Mouse (Mus musculus): ENCODE results near the gene Cacna1i. TPM values are rescaled to one million over a fixed set of nuclear protein-coding genes. Genes with fewer than 3 reads are reported as not detected.

The Cacna1i gene
- polyA plus RNA-seq, 1 experiment from 2014 or later: not detected

DNA sequence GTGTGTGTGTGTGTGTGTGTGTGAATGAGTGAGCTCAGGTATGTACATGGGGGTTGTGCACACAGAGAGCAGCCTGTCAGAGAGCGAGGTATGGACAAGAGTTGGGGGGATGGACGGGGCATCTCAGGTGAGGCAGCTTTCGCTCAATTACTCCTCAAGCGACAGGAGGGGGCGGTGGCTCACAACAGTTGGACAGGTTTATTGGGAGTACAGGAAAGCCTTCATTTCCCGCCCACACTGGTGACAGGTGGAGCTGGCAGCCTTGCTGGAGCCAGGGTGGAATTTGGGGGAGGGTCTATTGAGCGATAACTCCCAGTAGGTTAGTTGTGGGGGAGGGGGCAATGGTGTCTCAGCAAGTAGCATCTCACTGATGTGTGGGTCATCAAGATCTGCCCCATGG lies 48.2 kb downstream of the Cacna1i start:
- peak; percentile 35; the same call in 1 of the 2 replicates for TF ChIP-seq CTCF (IDR thresholded peaks at IDR 0.05; ENCODE audit: low read depth)
- ATAC-seq (replicated peaks; ENCODE audit: low FRiP score, low read depth): no peak
- Histone ChIP-seq H3K4me1 (replicated peaks; ENCODE audit: insufficient read depth, low read length) (no peaks in the 10 kb centered on the region), H3K9me3 (replicated peaks; ENCODE audit: low read length) (no peaks in the 10 kb centered on the region), H3K4me3 (replicated peaks; ENCODE audit: low read depth, low read length) (no peak overlapping the region), H3K9ac (ENCODE audit: low read depth, low read length) (no peak overlapping the region), H3K27me3 (ENCODE audit: insufficient read depth, low read length) (no peaks in the 10 kb centered on the region), H3K36me3 (ENCODE audit: insufficient read depth, low read length) (no peaks in the 10 kb centered on the region), H3K27ac (no peak overlapping the region), H3K4me2 (ENCODE audit: low read length) (no peak overlapping the region)
- WGBS: 41% methylated on average over 7 of the region's 7 CpGs
- DNase-seq (ENCODE audit: low spot score): no peak

DNA sequence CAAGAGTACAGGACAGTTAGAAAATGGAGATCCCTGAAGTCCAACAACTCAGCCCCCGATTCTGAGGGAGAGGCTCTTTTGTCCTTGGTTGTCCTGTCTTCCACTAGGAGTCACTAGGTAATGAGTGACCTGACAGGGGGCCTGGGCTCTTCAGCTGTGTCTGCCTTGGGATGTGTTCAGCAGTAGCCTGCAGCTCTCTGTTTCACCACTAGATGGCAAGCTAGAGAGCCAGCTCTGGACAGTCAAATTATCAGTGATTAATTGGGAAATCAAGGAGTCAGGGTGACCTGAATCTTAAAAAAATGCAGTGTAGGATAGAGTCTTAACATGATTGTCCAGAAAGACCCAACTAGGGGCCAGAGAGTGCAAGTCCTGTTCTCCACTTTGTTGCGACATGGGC lies 53.3 kb downstream of the Cacna1i start:
- H3K4me3 ChIP-seq (replicated peaks; ENCODE audit: low read depth, low read length): no peak overlapping the region
- no peak overlapping the region for H3K27ac ChIP-seq
- TF ChIP-seq CTCF (IDR thresholded peaks at IDR 0.05; ENCODE audit: low read depth): peak; percentile 85
- WGBS: 81% methylated on average over 2 of the region's 2 CpGs
- H3K9ac ChIP-seq (ENCODE audit: low read depth, low read length): no peak overlapping the region
- H3K27me3 ChIP-seq (ENCODE audit: insufficient read depth, low read length): no peaks in the 10 kb centered on the region
- no peak overlapping the region for H3K4me2 ChIP-seq (ENCODE audit: low read length)
- H3K4me1 ChIP-seq (replicated peaks; ENCODE audit: insufficient read depth, low read length): no peaks in the 10 kb centered on the region
- H3K9me3 ChIP-seq (replicated peaks; ENCODE audit: low read length): no peaks in the 10 kb centered on the region
- no peak for ATAC-seq (replicated peaks; ENCODE audit: low FRiP score, low read depth)
- peak; percentile 52 for DNase-seq (ENCODE audit: low spot score)
- H3K36me3 ChIP-seq (ENCODE audit: insufficient read depth, low read length): no peaks in the 10 kb centered on the region

DNA sequence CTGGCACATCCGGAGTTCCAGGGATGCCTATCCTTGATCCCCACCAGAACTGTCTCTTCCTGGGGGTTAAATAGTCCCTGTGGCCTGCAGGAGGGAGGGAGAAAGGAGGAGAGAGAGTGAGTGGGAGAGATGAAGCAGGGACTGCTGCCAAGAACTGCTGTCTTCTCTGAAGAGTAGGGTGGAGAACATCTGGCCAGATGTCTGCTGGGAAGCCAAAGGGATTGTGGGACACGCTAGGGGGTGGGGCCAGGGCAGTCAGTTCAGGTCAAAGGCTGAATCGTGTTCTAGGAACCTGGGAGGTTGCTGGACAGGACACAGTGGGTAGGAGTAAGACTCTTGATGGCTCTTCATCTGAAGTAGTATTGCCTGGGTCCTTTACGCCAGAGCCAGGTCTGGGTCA lies 55.4 kb downstream of the Cacna1i start:
- Histone ChIP-seq H3K9me3 (replicated peaks; ENCODE audit: low read length) (no peaks in the 10 kb centered on the region), H3K9ac (ENCODE audit: low read depth, low read length) (no peak overlapping the region), H3K27me3 (ENCODE audit: insufficient read depth, low read length) (no peaks in the 10 kb centered on the region), H3K4me1 (replicated peaks; ENCODE audit: insufficient read depth, low read length) (no peaks in the 10 kb centered on the region), H3K27ac (no peak overlapping the region), H3K4me2 (ENCODE audit: low read length) (no peak overlapping the region), H3K36me3 (ENCODE audit: insufficient read depth, low read length) (no peaks in the 10 kb centered on the region), H3K4me3 (replicated peaks; ENCODE audit: low read depth, low read length) (no peak overlapping the region)
- 67% methylated on average over 4 of the region's 4 CpGs for WGBS
- no peak for TF ChIP-seq CTCF (IDR thresholded peaks at IDR 0.05; ENCODE audit: low read depth)
- ATAC-seq (replicated peaks; ENCODE audit: low FRiP score, low read depth): no peak
- DNase-seq (ENCODE audit: low spot score): no peak

DNA sequence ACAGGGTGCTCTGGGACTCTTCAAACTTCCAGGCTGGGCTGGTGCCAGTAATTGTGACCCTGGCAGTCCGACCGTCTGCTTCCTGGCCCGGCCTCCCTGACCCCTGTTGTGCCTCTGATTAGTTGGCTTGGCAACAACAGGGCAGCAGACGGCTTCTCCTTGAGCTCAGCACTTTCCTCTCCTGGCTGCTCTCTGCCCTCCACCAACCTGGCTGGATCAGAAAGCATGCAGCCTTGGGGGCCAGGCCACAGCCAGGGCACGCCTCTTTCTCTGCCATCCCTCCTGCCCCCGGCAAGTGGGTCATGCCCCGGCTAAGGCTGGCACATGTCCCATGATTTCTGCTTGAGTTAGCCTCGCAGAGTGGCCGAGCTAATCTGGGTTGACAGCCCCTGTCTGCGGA lies 56.0 kb downstream of the Cacna1i start:
- H3K9ac ChIP-seq (ENCODE audit: low read depth, low read length): no peak overlapping the region
- no peak overlapping the region for H3K4me2 ChIP-seq (ENCODE audit: low read length)
- ATAC-seq (replicated peaks; ENCODE audit: low FRiP score, low read depth) (peak; percentile 68; the same call in 1 of the 2 replicates), DNase-seq (ENCODE audit: low spot score) (peak; percentile 25)
- no peak overlapping the region for H3K4me3 ChIP-seq (replicated peaks; ENCODE audit: low read depth, low read length)
- TF ChIP-seq CTCF (IDR thresholded peaks at IDR 0.05; ENCODE audit: low read depth): no peak
- no peaks in the 10 kb centered on the region for H3K27me3 ChIP-seq (ENCODE audit: insufficient read depth, low read length)
- no peaks in the 10 kb centered on the region for H3K9me3 ChIP-seq (replicated peaks; ENCODE audit: low read length)
- H3K4me1 ChIP-seq (replicated peaks; ENCODE audit: insufficient read depth, low read length): no peaks in the 10 kb centered on the region
- H3K27ac ChIP-seq: no peak overlapping the region
- 33% methylated on average over 10 of the region's 10 CpGs for WGBS
- no peaks in the 10 kb centered on the region for H3K36me3 ChIP-seq (ENCODE audit: insufficient read depth, low read length)

DNA sequence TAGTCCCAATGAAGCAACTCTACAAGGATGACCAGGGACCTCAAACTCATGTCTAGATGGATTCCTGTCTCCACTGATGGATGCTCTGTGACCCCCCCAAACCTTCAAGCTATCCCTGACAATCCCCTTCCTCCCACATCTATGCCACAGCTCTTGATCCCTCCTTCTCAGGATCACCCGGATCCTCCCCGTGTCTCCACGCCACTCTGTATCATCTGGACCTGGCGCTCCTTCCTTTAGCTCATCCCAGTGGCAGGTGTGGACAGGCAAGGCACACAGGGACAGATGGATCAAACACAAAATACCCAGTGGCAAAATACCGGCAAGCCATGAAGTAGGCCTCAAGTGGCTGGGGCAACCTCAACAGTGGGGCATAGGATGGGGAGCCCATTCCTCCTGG lies 56.7 kb downstream of the Cacna1i start:
- no peak for TF ChIP-seq CTCF (IDR thresholded peaks at IDR 0.05; ENCODE audit: low read depth)
- DNase-seq (ENCODE audit: low spot score) (no peak), ATAC-seq (replicated peaks; ENCODE audit: low FRiP score, low read depth) (no peak)
- WGBS: over 99% methylated on average over 5 of the region's 5 CpGs
- H3K27ac ChIP-seq: no peak overlapping the region
- H3K36me3 ChIP-seq (ENCODE audit: insufficient read depth, low read length): no peaks in the 10 kb centered on the region
- H3K4me2 ChIP-seq (ENCODE audit: low read length): no peak overlapping the region
- H3K9me3 ChIP-seq (replicated peaks; ENCODE audit: low read length): no peaks in the 10 kb centered on the region
- H3K4me1 ChIP-seq (replicated peaks; ENCODE audit: insufficient read depth, low read length): no peaks in the 10 kb centered on the region
- H3K27me3 ChIP-seq (ENCODE audit: insufficient read depth, low read length): no peaks in the 10 kb centered on the region
- no peak overlapping the region for H3K9ac ChIP-seq (ENCODE audit: low read depth, low read length)
- no peak overlapping the region for H3K4me3 ChIP-seq (replicated peaks; ENCODE audit: low read depth, low read length)

DNA sequence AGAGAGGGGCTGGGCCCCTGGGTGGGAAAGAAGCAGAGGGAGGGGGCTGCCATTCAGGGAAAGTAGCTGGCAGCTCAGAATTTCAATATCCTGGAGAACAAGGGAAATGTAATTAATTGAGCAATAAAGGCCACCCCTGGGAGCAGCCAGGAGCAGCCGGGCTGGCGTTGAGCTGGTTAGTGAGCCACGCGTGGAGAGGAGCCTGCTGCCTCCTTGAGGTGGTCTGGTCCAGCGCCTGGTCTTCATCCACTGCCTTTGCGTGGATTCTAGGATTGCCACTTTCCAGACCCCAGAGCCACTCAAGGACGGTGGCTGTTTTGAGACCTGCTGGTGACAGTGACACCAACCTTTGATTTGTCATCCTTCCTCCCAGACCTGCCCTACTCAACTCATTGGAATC lies 59.5 kb downstream of the Cacna1i start:
- WGBS: 58% methylated on average over 7 of the region's 7 CpGs
- no peaks in the 10 kb centered on the region for H3K36me3 ChIP-seq (ENCODE audit: insufficient read depth, low read length)
- no peak for TF ChIP-seq CTCF (IDR thresholded peaks at IDR 0.05; ENCODE audit: low read depth)
- no peak overlapping the region for H3K4me2 ChIP-seq (ENCODE audit: low read length)
- no peak overlapping the region for H3K27ac ChIP-seq
- H3K27me3 ChIP-seq (ENCODE audit: insufficient read depth, low read length): no peaks in the 10 kb centered on the region
- no peak overlapping the region for H3K9ac ChIP-seq (ENCODE audit: low read depth, low read length)
- H3K4me3 ChIP-seq (replicated peaks; ENCODE audit: low read depth, low read length): no peak overlapping the region
- ATAC-seq (replicated peaks; ENCODE audit: low FRiP score, low read depth) (no peak), DNase-seq (ENCODE audit: low spot score) (no peak)
- no peaks in the 10 kb centered on the region for H3K4me1 ChIP-seq (replicated peaks; ENCODE audit: insufficient read depth, low read length)
- H3K9me3 ChIP-seq (replicated peaks; ENCODE audit: low read length): no peaks in the 10 kb centered on the region

DNA sequence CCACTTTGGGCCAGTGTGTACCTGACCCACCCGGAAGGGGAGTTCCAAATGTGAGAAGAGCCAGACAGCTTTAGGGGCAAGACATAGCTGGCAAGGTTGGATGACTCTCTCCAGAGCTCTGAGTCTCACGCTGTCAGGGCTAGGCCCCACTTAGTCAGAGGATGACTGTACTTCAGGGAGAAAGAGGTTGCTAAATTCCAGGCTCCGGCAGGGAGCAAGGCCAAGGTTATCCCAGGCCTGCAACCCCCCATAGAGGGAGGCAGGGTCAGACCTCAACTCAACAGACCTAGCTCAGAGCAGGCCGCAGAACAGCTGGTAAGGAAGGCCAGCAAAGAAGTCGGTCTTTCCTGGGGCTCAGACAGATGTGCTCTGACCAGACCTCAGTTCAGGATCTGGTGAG lies 63.4 kb downstream of the Cacna1i start:
- DNase-seq (ENCODE audit: low spot score): no peak
- Histone ChIP-seq H3K27ac (no peak overlapping the region), H3K27me3 (ENCODE audit: insufficient read depth, low read length) (no peaks in the 10 kb centered on the region), H3K4me2 (ENCODE audit: low read length) (no peak overlapping the region), H3K4me1 (replicated peaks; ENCODE audit: insufficient read depth, low read length) (no peaks in the 10 kb centered on the region), H3K4me3 (replicated peaks; ENCODE audit: low read depth, low read length) (no peak overlapping the region), H3K9ac (ENCODE audit: low read depth, low read length) (no peak overlapping the region), H3K36me3 (ENCODE audit: insufficient read depth, low read length) (no peaks in the 10 kb centered on the region), H3K9me3 (replicated peaks; ENCODE audit: low read length) (no peaks in the 10 kb centered on the region)
- 73% methylated on average over 5 of the region's 5 CpGs for whole genome bisulfite sequencing
- no peak for TF ChIP-seq CTCF (IDR thresholded peaks at IDR 0.05; ENCODE audit: low read depth)
- ATAC-seq (replicated peaks; ENCODE audit: low FRiP score, low read depth): no peak
